Mouse (Mus musculus): Measurements from ENCODE around the gene Mfap1b. TPM values are rescaled to one million over a fixed set of nuclear protein-coding genes. Genes with fewer than 3 reads are reported as not detected.
A peak's percentile ranks its signal among the peaks of the same experiment; 100 is the strongest.
"Not testable (repeated sequence)": the region's sequence is repeated elsewhere in the genome, so short reads cannot be mapped to it uniquely, and the experiment has no call there.

The Mfap1b gene
- 15.8 and 23.2 TPM in 2 replicates for total RNA-seq (2012; rRNA removed)

DNA sequence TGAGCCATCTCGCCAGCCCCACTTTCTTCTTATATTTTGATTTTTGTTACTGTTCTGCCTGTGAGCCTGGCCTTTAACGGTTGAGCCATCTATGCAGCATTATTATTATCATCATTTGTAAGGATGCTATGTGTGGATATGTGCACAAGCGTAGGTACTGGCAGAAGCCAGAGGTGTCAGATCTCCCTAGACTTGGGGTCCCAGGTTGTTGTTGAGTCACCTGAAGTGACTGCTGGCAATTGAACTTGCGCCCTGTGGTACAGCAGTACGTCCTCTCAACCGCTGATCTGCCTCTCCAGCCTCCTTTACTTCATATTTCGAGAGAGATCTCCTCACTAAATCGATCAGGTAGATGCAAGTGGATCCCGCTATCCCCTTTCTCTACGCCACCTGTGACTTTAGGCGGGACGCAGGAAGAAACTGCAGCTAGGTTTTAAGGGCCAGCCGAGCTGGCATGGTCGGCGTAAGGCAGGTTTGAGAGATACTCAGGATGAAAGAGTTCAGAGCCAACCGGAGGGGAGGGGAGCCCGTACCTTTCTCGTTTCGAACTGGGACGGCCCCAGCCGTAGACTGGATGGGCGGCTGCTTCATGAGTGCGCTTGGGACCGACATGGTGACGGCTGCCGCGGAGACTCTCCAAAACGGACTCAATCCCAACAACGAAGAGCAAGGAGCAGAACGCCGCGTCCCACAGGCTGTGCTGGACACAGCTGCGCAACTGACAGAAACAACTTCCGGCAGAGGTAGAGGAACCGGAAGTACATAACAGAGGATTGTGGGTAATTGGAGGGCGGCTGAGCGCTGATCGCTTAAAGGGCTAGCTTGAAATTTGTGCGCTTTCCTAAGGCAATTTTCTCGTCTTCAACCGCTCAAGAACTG, at the start of gene Mfap1b:
Mfap1b (minus strand) TSS at position 767 of the 879 bp plus-strand sequence.
- peak within 1 kb of the TSS; percentile 82 for H3K9ac ChIP-seq (ENCODE audit: insufficient read depth, low read depth, low read length, poor library complexity, severe bottlenecking)
- TF ChIP-seq HCFC1 (IDR thresholded peaks at IDR 0.05; ENCODE audit: borderline replicate concordance, insufficient read depth, low read length) = peak; percentile 60; the same call in 1 of the 2 replicates
- H3K4me1 ChIP-seq (ENCODE audit: control insufficient read depth in 2 of 2, insufficient read depth in 2 of 2, low read length in 2 of 2, poor library complexity in 1 of 2); H3K27ac ChIP-seq (ENCODE audit: insufficient read depth, low read depth, low read length, poor library complexity, severe bottlenecking); H3K36me3 ChIP-seq (ENCODE audit: control insufficient read depth, insufficient read depth, low read length, poor library complexity, severe bottlenecking); H3K9me3 ChIP-seq (ENCODE audit: control insufficient read depth, insufficient read depth, low read depth, low read length); in situ Hi-C loops (cut with MboI; ENCODE audit: low sequenced_read_pairs in 2 of 2, unreplicated experiment in 2 of 2): not testable (repeated sequence)
- peak within 1 kb of the TSS; percentile 69 to 90 for H3K4me3 ChIP-seq (ENCODE audit: insufficient read depth in 1 of 2, low read depth in 1 of 2, low read length in 2 of 2, poor library complexity in 1 of 2, severe bottlenecking in 1 of 2)
- peak; percentile 78 for DNase-seq (ENCODE audit: low read depth, low spot score)

DNA sequence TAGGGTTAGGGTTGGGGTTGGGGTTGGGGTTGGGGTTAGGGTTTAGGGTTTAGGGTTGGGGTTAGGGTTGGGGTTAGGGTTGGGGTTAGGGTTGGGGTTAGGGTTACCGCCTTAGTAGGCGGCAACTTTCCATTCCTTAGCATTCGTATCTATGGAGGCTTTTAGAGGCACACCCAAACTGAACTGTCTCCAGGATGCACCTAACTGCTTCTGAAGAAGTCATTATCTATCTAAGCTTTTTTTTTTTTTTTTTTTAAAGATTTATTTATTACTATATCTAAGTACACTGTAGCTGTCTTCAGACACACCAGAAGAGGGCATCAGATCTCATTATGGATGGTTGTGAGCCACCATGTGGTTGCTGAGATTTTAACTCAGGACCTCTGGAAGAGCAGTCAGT, 49.0 kb upstream of the Mfap1b start:
- H3K4me1 ChIP-seq (ENCODE audit: control insufficient read depth in 2 of 2, insufficient read depth in 2 of 2, low read length in 2 of 2, poor library complexity in 1 of 2); H3K27ac ChIP-seq (ENCODE audit: insufficient read depth, low read depth, low read length, poor library complexity, severe bottlenecking); DNase-seq (ENCODE audit: low read depth, low spot score); H3K4me3 ChIP-seq (ENCODE audit: insufficient read depth in 1 of 2, low read depth in 1 of 2, low read length in 2 of 2, poor library complexity in 1 of 2, severe bottlenecking in 1 of 2); H3K9ac ChIP-seq (ENCODE audit: insufficient read depth, low read depth, low read length, poor library complexity, severe bottlenecking); in situ Hi-C loops (cut with MboI; ENCODE audit: low sequenced_read_pairs in 2 of 2, unreplicated experiment in 2 of 2); H3K9me3 ChIP-seq (ENCODE audit: control insufficient read depth, insufficient read depth, low read depth, low read length): not testable (repeated sequence)
- peaks cover 12% of the 10 kb centered on the region for H3K36me3 ChIP-seq (ENCODE audit: control insufficient read depth, insufficient read depth, low read length, poor library complexity, severe bottlenecking)
- peak; percentile 51; the same call in 1 of the 2 replicates for TF ChIP-seq ZNF384 (IDR thresholded peaks at IDR 0.05; ENCODE audit: low read depth, low read length)

DNA sequence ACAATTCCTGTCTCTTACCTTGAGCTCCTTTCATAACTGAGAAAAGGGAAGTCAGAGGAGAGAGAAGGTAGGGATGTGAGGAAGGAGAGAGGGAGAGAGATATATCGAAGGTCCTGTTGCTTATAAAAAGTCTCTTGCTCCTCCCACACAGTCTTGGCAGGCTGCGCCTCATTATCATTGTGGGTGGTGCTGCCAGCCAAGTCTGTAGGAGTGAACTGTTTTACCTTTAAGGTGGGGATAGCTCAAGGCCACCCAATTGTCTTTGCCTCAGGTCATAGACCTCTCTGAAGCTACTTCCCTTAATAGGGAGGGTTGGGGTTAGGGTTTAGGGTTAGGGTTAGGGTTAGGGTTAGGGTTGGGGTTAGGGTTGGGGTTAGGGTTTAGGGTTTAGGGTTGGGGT, 48.1 kb upstream of the Mfap1b start:
- Histone ChIP-seq H3K36me3 (ENCODE audit: control insufficient read depth, insufficient read depth, low read length, poor library complexity, severe bottlenecking) (peaks cover 12% of the 10 kb centered on the region), H3K9me3 (ENCODE audit: control insufficient read depth, insufficient read depth, low read depth, low read length) (no peaks in the 10 kb centered on the region), H3K4me3 (ENCODE audit: insufficient read depth in 1 of 2, low read depth in 1 of 2, low read length in 2 of 2, poor library complexity in 1 of 2, severe bottlenecking in 1 of 2) (no peak overlapping the region), H3K9ac (ENCODE audit: insufficient read depth, low read depth, low read length, poor library complexity, severe bottlenecking) (no peak overlapping the region), H3K4me1 (ENCODE audit: control insufficient read depth in 2 of 2, insufficient read depth in 2 of 2, low read length in 2 of 2, poor library complexity in 1 of 2) (peaks cover 0 to 8% of the 10 kb centered on the region in 2 experiments; a peak in 3 of 4 replicates), H3K27ac (ENCODE audit: insufficient read depth, low read depth, low read length, poor library complexity, severe bottlenecking) (no peak overlapping the region; the same call in 1 of the 2 replicates)
- TF ChIP-seq CHD2 (IDR thresholded peaks at IDR 0.05; ENCODE audit: low read depth, low read length) = no peak
- no peak for TF ChIP-seq MAFK (IDR thresholded peaks at IDR 0.05; ENCODE audit: insufficient read depth, low read depth, low read length)
- no peak for TF ChIP-seq ZNF384 (IDR thresholded peaks at IDR 0.05; ENCODE audit: low read depth, low read length)
- no peak for TF ChIP-seq HCFC1 (IDR thresholded peaks at IDR 0.05; ENCODE audit: borderline replicate concordance, insufficient read depth, low read length)
- TF ChIP-seq ZC3H11A (IDR thresholded peaks at IDR 0.05; ENCODE audit: borderline replicate concordance, low read depth, low read length) = no peak
- peak; percentile 69 for DNase-seq (ENCODE audit: low read depth, low spot score)
- in situ Hi-C loops (cut with MboI; ENCODE audit: low sequenced_read_pairs in 2 of 2, unreplicated experiment in 2 of 2) = no loop called here

DNA sequence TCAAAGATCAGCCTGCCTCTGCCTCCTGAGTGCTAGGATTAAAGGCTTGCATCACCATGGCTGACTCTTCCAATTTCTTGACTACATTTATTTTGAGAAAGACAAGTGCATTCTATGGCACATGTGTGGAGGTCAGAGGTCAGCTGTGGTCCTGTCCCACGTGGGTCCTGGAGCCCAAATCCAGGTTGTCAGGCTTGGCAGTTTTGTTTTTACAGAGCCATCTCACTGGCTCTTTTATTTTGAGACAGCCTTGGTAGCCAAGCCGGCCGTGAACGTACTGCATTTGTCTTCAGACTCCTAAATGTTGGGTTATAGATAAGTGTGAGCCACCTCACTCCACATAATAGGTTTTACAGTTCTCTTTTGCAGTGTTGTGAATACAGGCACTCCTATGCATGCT, 44.8 kb upstream of the Mfap1b start:
- H3K9ac ChIP-seq (ENCODE audit: insufficient read depth, low read depth, low read length, poor library complexity, severe bottlenecking); DNase-seq (ENCODE audit: low read depth, low spot score); H3K9me3 ChIP-seq (ENCODE audit: control insufficient read depth, insufficient read depth, low read depth, low read length); H3K4me3 ChIP-seq (ENCODE audit: insufficient read depth in 1 of 2, low read depth in 1 of 2, low read length in 2 of 2, poor library complexity in 1 of 2, severe bottlenecking in 1 of 2); H3K27ac ChIP-seq (ENCODE audit: insufficient read depth, low read depth, low read length, poor library complexity, severe bottlenecking); in situ Hi-C loops (cut with MboI; ENCODE audit: low sequenced_read_pairs in 2 of 2, unreplicated experiment in 2 of 2): not testable (repeated sequence)
- Histone ChIP-seq H3K4me1 (ENCODE audit: control insufficient read depth in 2 of 2, insufficient read depth in 2 of 2, low read length in 2 of 2, poor library complexity in 1 of 2) (peaks cover 3 to 13% of the 10 kb centered on the region in 2 experiments; a peak in 3 of 4 replicates), H3K36me3 (ENCODE audit: control insufficient read depth, insufficient read depth, low read length, poor library complexity, severe bottlenecking) (peaks cover 14% of the 10 kb centered on the region)

DNA sequence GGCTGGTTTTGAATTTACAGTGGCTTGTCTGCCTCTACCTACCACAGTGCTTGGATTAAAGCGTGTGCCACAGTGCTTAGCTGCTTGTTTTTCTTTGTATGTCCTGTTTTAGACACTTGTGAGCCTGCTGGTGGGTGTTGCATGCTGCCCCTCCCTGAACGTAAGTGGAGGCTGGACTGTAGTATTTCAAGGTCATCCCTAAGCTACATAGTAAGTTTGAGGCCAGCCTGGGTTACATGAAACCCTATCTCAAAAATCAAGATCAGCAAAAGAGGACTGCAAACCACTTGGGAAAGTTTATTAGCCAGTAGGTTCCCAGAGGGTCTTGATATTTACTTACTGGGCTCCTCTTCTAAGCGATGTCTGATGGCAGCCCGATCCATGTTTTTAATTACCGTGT, 44.2 kb upstream of the Mfap1b start:
- Histone ChIP-seq H3K4me3 (ENCODE audit: insufficient read depth in 1 of 2, low read depth in 1 of 2, low read length in 2 of 2, poor library complexity in 1 of 2, severe bottlenecking in 1 of 2) (no peak overlapping the region), H3K9ac (ENCODE audit: insufficient read depth, low read depth, low read length, poor library complexity, severe bottlenecking) (no peak overlapping the region), H3K9me3 (ENCODE audit: control insufficient read depth, insufficient read depth, low read depth, low read length) (no peaks in the 10 kb centered on the region), H3K27ac (ENCODE audit: insufficient read depth, low read depth, low read length, poor library complexity, severe bottlenecking) (no peak overlapping the region), H3K36me3 (ENCODE audit: control insufficient read depth, insufficient read depth, low read length, poor library complexity, severe bottlenecking) (peaks cover 14% of the 10 kb centered on the region), H3K4me1 (ENCODE audit: control insufficient read depth in 2 of 2, insufficient read depth in 2 of 2, low read length in 2 of 2, poor library complexity in 1 of 2) (peaks cover 3 to 14% of the 10 kb centered on the region in 2 experiments; a peak in 3 of 4 replicates)
- no peak for TF ChIP-seq ZNF384 (IDR thresholded peaks at IDR 0.05; ENCODE audit: low read depth, low read length)
- TF ChIP-seq HCFC1 (IDR thresholded peaks at IDR 0.05; ENCODE audit: borderline replicate concordance, insufficient read depth, low read length) = no peak
- TF ChIP-seq ZC3H11A (IDR thresholded peaks at IDR 0.05; ENCODE audit: borderline replicate concordance, low read depth, low read length) = no peak
- no peak for TF ChIP-seq MAFK (IDR thresholded peaks at IDR 0.05; ENCODE audit: insufficient read depth, low read depth, low read length)
- no peak for TF ChIP-seq CHD2 (IDR thresholded peaks at IDR 0.05; ENCODE audit: low read depth, low read length)
- DNase-seq (ENCODE audit: low read depth, low spot score) = no peak
- in situ Hi-C loops (cut with MboI; ENCODE audit: low sequenced_read_pairs in 2 of 2, unreplicated experiment in 2 of 2) = no loop called here
